Mouse (Mus musculus) c-Kit-positive CD71-negative TER-119-negative erythroid progenitor cells, embryonic 14.5 days (primary cell): Measurements from ENCODE around the gene Dnaic2.

Source experiments
- DNase-seq: peaks from one replicate; pipeline ENCODE4 v3.0.0-alpha.2; 2013; ENCODE audit warnings: low read depth

Gene Dnaic2

DNA sequence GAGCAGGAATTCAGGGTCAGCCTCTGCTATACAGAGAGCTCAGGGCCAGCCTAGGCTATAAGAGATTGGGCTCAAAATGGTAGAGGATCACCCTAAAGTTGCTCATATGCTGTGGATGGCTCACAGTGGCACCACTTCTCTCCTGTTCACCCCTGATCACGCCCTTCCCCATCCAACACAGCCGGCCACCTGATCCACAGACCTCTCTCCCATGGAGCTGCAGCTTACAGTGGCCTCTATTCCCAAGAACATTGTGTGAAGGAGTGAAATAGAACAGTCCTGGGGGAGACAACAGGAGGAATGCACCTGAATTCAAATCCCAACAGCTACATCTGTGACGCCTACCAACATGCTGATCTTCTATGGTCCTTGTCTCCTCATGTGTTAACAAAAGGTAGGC is 71.4 kb downstream of the Dnaic2 start, which contains the start of gene Gpr142:
Gene Gpr142, plus strand, starts transcription at position 301 of the 400 bp plus-strand sequence.
- no peak for DNase-seq

DNA sequence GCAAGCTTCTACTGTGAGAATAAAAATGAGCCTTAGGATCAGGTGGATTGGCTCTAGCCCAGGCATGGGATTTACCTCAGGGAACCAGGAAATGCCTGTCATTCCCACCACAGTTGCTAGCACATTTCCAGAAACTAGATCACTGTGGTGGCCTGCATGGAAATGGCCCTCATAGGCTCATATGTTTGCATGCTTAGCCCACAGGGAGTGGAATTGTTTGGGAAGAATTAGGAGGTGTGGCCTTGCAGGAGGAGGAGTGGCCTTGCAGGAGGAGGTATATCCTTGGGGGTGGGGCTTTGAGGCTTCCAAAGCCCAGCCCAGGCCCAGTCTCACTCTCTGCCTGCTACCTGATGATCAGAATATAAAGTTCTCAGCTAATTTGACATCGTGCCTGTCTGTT is 74.7 kb downstream of the Dnaic2 start:
- no peak for DNase-seq

- no peak for DNase-seq
Measured at GRCm38 (mm10) chr11:114802540-114803267, 75.5 kb downstream of the Dnaic2 start.

DNA sequence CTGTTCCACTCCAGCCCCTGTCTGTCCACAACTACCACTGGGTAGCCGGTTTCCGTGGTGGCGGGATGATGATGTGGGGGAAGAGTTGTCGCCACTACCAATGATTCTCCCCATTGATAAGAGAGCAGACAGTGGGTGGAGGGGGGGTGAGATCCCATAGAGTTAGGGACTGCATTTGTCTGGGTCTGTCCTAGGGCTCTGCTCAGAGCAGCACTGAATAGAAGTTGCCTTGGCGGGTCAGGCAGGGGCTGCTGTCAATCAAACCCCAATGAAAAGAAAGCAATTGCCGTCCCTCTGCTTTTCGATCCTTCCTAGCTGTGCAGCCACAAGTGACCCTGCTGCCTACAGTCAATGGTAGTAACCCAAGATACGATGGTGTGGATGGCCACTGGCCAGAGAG is 76.8 kb downstream of the Dnaic2 start:
- no peak for DNase-seq

GRCm38 (mm10) chr11:114807025-114807424 is 79.8 kb downstream of the Dnaic2 start:
- no peak for DNase-seq
